Mouse (Mus musculus) C2C12 (cell line): ENCODE data around the gene Atp1a2.

Source experiments
- CEBPB ChIP-seq: IDR thresholded peaks from one replicate; pipeline ENCODE4 v1.6.1; 2011; ENCODE audit warnings: low read depth, mild to moderate bottlenecking, control low read depth, moderate library complexity
- CTCF ChIP-seq: IDR thresholded peaks from one replicate; pipeline ENCODE4 v1.5.1; 2011; ENCODE audit not compliant: control insufficient read depth, insufficient read depth, insufficient read length
- MAX ChIP-seq: IDR thresholded peaks from one replicate; pipeline ENCODE4 v1.6.1; 2011; ENCODE audit warnings: mild to moderate bottlenecking, control low read depth
- MYOD1 ChIP-seq: IDR thresholded peaks from one replicate; pipeline ENCODE4 v1.6.1; 2011; ENCODE audit warnings: low read depth; ENCODE audit not compliant: control insufficient read depth, insufficient read length

DNA sequence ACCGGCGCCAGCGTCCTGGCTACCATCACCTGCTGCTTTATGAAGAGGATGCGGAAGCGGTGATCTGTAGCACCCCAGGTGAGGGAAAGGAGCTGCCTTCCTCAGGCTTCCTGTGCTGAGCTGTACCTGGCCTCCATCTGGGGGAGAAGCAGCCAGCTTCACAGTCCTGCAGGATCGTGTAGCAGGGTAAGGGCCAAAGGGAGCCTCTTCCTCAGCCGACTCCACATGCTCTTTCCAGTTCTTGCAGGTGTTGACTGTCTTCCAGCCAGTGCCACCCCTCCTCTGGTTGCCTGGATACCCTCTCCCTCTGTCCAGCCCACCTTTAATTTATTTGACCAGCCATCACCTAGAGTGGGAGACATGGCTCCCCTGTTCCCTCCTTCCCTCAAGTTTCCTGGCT lies 21.5 kb upstream of the Atp1a2 start:
- TF ChIP-seq CTCF: no peak
- no peak for TF ChIP-seq MAX
- TF ChIP-seq MYOD1: no peak
- TF ChIP-seq CEBPB: no peak
